Mouse (Mus musculus) liver, postnatal 0 days (tissue): ENCODE measurements at regions not wholly inside any gene's neighbourhood (a gene's known extent, or its start where the extent isn't known, plus 50 kb on each side); places are given as distances from the start of the nearest gene placed in this dataset.

Experiments
- CTCF ChIP-seq: sonication (generic); IDR thresholded peaks from 2 replicates; pipeline ENCODE4 v1.5.1; 2016; ENCODE audit warnings: antibody characterized with exemption, low read depth
- EP300 ChIP-seq: IDR thresholded peaks from 2 replicates; pipeline ENCODE4 v1.6.1; 2016; ENCODE audit warnings: antibody characterized with exemption, low read depth, mild to moderate bottlenecking

GRCm38 (mm10) chr10:96757311-96757710, 140.5 kb downstream of the Btg1 start:
- TF ChIP-seq EP300 (no peak), CTCF (no peak)
